Mouse (Mus musculus) heart, embryonic 11.5 days (tissue): Measurements from ENCODE around the gene Zfand6. TPM values are rescaled to one million over a fixed set of nuclear protein-coding genes. Genes with fewer than 3 reads are reported as not detected.

ENCODE experiments used
- ATAC-seq: fragments of 200-750 bp; cut with Nextera tagmentation; replicated peaks from 2 replicates; pipeline ENCODE4 v1.8.0; 2017; ENCODE audit warnings: moderate library complexity; ENCODE audit not compliant: insufficient number of reproducible peaks, low FRiP score, low TSS enrichment
- H3K27ac ChIP-seq: fragments of 300-500 bp; sonication (generic); 2 replicates; pipeline ENCODE4 v1.5.1; 2014; ENCODE audit warnings: mild to moderate bottlenecking, low read depth, low read length
- H3K27me3 ChIP-seq: fragments of 300-500 bp; sonication (generic); 2 replicates; pipeline ENCODE4 v1.6.1; 2014; ENCODE audit warnings: mild to moderate bottlenecking, low read length, mixed read lengths; ENCODE audit not compliant: control insufficient read depth, insufficient read depth
- H3K36me3 ChIP-seq: fragments of 300-500 bp; sonication (generic); 2 replicates; pipeline ENCODE4 v1.6.1; 2014; ENCODE audit warnings: mild to moderate bottlenecking, low read length, moderate library complexity, mixed read lengths; ENCODE audit not compliant: control insufficient read depth, insufficient read depth
- H3K4me1 ChIP-seq: fragments of 300-500 bp; sonication (generic); 2 replicates; pipeline ENCODE4 v1.6.1; 2014; ENCODE audit warnings: low read length; ENCODE audit not compliant: control insufficient read depth, insufficient read depth
- H3K4me2 ChIP-seq: fragments of 300-500 bp; sonication (generic); 2 replicates; pipeline ENCODE4 v1.6.1; 2014; ENCODE audit warnings: mild to moderate bottlenecking, moderate library complexity
- H3K4me3 ChIP-seq: fragments of 300-500 bp; sonication (generic); 2 replicates; pipeline ENCODE4 v1.5.1; 2014; ENCODE audit warnings: low read depth, low read length
- H3K9ac ChIP-seq: fragments of 300-500 bp; sonication (generic); 2 replicates; pipeline ENCODE4 v1.6.1; 2014; ENCODE audit warnings: mild to moderate bottlenecking, low read depth, low read length, moderate library complexity
- H3K9me3 ChIP-seq: fragments of 300-500 bp; sonication (generic); replicated peaks from 2 replicates; pipeline ENCODE4 v1.6.1; 2016; ENCODE audit warnings: low read length; ENCODE audit not compliant: control insufficient read depth
- WGBS: fragments of 180-500 bp; shearing (Covaris S2); extraction: QIAGEN DNeasy Blood & Tissue Kit; methylation state at CpG from one replicate; pipeline ENCODE4 v1.1.7; 2014; ENCODE audit not compliant: insufficient replicate concordance; 5-methylcytosine and 5-hydroxymethylcytosine counted together
- polyA plus RNA-seq: library from polyadenylated mRNA; unstranded; fragments of >200 nt; fragmentation: Nextera tagmentation; extraction: Ambion mirVana; gene quantifications from 2 replicates; pipeline ENCODE4 v1.2.1, GENCODE M21; 2014

Zfand6 gene
- 169 and 175 TPM in 2 replicates for polyA plus RNA-seq

DNA sequence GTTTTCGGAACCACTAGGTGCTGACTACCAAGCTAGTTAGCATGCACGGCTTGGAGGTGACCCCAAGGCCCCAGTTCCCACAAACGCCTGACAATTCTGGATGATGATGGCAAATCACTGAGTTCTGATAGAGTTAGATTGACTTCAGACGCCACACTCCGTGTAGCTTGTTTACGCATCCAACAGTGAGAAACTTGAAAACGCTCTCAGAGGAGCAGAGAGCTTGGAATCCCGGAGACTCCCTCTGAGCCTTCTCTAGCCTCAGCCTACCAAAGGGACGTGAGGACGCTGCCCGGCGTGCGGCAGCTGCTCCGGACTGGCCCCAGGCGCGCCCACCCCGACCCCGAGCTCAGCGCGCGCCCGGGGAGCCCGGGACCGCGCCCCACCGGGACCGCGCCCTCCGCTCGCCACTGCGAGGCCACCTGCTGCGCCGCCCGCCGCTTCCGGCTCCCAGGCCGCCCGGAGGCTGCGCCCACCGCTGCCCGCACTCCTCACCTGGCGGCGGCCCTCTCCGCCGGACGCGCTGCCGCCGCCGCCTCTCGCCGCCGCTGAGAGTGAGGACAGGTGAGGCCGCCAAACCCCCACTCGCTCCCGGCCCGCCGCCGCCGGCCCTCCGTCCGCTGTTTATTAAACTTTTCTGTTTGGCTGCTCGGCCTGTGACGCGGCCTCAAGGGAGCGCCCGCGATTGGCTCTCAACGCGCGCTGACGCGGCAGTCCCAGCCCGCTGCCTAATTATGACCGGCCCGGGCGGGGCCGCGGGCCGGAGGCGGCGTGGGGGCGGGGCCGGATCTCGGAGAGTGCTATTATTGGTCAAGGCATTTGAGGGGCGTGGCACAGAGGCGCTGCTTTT is at the start of gene Zfand6:
Zfand6 (minus strand) TSS at position 709 of the 850 bp plus-strand sequence.
- Histone ChIP-seq H3K27me3 (no peaks in the 10 kb centered on the region), H3K4me3 (peak within 1 kb of the TSS; percentile 80), H3K36me3 (no peaks in the 10 kb centered on the region), H3K4me2 (peak within 1 kb of the TSS; percentile 88), H3K27ac (peak within 1 kb of the TSS; percentile 93), H3K9ac (peak within 1 kb of the TSS; percentile 76), H3K4me1 (peaks cover 9% of the 10 kb centered on the region; the same call in 1 of the 2 replicates), H3K9me3 (no peaks in the 10 kb centered on the region)
- peak; percentile 100 for ATAC-seq
- WGBS: under 1% methylated on average over 75 of the region's 87 CpGs

DNA sequence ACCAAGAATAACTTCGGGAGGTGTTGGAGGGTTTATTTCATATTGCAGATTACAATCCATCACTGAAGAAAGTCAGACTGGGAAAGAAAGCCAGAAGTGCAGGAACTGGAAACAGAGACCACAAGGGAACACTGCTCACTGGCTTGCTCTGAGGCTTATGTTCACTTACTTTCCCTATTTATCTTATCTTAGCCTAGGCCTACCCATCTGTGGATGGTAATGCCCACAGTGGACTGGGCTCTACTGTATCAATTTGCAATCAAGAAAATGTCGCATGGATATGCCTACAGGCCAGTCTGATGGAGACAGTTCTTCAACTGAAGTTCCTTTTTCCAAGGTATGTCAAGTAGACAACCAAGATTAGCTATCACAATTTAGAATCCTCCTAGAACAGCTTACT is 47.0 kb upstream of the Zfand6 start:
- WGBS: 78% methylated on average over 2 of the region's 2 CpGs
- Histone ChIP-seq H3K4me3 (no peak overlapping the region), H3K27me3 (no peaks in the 10 kb centered on the region), H3K4me1 (no peaks in the 10 kb centered on the region), H3K27ac (no peak overlapping the region), H3K9ac (no peak overlapping the region), H3K36me3 (no peaks in the 10 kb centered on the region), H3K9me3 (no peaks in the 10 kb centered on the region), H3K4me2 (no peak overlapping the region)
- no peak for ATAC-seq

DNA sequence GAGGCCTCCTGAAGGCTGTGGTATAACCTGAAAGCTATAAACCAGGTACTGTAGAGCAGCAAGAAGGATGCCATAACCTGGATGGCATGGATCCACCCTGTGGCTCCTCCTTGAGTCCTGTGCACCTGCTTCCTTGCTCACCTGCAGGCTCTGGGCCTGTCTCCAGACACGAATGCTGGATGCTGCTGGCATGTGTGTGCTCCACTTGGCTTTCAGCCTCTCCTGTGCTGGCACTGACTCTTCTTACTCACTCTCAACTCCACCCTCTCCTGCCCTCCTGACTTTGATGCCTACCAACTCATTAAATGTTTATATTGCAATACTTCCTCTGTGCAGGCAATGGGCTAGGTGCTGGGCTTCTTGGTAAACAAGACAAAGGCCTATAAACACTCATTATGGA is 43.3 kb upstream of the Zfand6 start:
- no peak overlapping the region for H3K27ac ChIP-seq
- no peaks in the 10 kb centered on the region for H3K9me3 ChIP-seq
- H3K4me3 ChIP-seq: no peak overlapping the region
- no peak overlapping the region for H3K9ac ChIP-seq
- no peaks in the 10 kb centered on the region for H3K4me1 ChIP-seq
- H3K36me3 ChIP-seq: no peaks in the 10 kb centered on the region
- no peaks in the 10 kb centered on the region for H3K27me3 ChIP-seq
- H3K4me2 ChIP-seq: no peak overlapping the region
- no peak for ATAC-seq
- 65% methylated on average over 1 of the region's 1 CpGs for WGBS

DNA sequence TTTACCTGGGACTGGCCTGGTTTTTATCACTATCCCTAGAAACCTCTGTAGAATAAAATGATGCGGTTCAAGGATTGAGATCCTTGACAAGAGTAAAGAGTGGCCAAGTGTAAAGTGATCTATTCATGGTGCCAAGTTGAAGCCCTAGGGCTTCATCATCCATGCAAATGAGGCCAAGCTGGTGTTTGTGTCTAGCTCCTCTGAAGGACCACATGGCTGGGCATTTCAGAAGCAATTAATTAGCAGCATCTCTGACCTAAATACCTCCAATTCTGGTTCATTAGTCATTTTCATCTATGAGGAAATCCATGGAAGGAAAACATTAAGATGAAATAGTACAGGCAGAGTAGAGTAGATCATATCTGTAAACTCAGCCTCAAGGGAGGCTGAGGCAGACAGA is 42.3 kb upstream of the Zfand6 start:
- WGBS: 83% methylated on average over 1 of the region's 1 CpGs
- no peak overlapping the region for H3K4me3 ChIP-seq
- no peak overlapping the region for H3K9ac ChIP-seq
- no peak overlapping the region for H3K27ac ChIP-seq
- no peaks in the 10 kb centered on the region for H3K36me3 ChIP-seq
- H3K4me2 ChIP-seq: no peak overlapping the region
- no peaks in the 10 kb centered on the region for H3K9me3 ChIP-seq
- no peaks in the 10 kb centered on the region for H3K4me1 ChIP-seq
- no peaks in the 10 kb centered on the region for H3K27me3 ChIP-seq
- ATAC-seq: no peak

DNA sequence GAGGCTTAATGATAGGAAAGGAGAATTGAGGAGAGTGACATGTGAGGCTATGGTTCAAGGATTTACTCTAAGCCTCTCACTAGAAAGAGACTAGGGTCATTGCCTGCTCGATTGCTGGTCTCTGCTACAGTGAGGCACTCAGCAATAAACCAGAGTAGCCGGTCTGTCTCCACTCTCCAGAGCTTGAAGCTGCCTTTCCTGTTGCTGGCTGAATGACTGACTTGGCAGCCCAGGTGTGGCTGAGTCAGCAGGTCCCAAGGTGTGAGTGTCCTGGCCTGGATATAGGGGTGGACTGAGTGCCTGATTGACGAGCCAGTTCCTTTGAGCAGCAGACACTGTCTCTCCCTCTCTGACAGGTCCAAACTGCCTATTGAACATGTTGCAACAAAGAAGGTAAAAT is 41.3 kb upstream of the Zfand6 start:
- H3K4me3 ChIP-seq: no peak overlapping the region
- no peaks in the 10 kb centered on the region for H3K27me3 ChIP-seq
- ATAC-seq: no peak
- no peak overlapping the region for H3K4me2 ChIP-seq
- 70% methylated on average over 3 of the region's 3 CpGs for WGBS
- no peak overlapping the region for H3K9ac ChIP-seq
- H3K9me3 ChIP-seq: no peaks in the 10 kb centered on the region
- no peaks in the 10 kb centered on the region for H3K36me3 ChIP-seq
- H3K4me1 ChIP-seq: no peaks in the 10 kb centered on the region
- no peak overlapping the region for H3K27ac ChIP-seq

DNA sequence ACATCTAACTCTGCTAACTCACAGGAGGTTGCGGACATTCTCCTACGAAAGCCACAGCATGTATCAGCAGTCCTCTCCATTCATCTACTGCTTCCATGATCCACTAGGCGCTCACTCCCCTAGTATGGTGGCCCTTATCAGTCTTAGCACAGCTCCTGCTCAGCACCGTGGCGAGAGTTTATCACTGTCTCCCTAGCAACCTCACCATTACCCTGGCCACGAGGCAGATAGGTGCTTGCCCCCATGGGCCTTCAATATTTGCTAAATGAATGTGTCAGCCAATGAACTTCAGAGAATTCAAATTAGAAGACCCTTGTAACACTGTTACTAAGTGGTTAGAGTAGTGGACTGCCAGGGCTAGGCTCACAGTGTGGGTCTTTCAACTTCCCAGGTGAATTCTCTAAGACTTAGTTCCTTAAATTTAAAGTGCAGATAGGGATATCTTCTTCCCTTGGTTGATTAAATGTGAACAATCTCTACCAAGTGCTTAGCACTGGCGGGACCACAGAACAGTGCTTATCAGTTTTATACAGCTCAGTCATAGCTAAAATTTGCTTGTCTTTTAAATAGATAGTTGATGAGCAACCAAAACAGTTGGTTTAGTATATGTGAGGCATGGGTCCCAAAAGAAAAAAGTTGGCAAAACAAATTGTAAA is 33.2 kb upstream of the Zfand6 start:
- Histone ChIP-seq H3K9me3 (no peaks in the 10 kb centered on the region), H3K4me3 (no peak overlapping the region), H3K36me3 (no peaks in the 10 kb centered on the region), H3K4me2 (no peak overlapping the region), H3K27ac (peak overlapping the region; percentile 46; the same call in 1 of the 2 replicates), H3K27me3 (no peaks in the 10 kb centered on the region), H3K9ac (no peak overlapping the region), H3K4me1 (no peaks in the 10 kb centered on the region; the same call in 1 of the 2 replicates)
- ATAC-seq: peak; percentile 97
- 24% methylated on average over 7 of the region's 7 CpGs for WGBS

DNA sequence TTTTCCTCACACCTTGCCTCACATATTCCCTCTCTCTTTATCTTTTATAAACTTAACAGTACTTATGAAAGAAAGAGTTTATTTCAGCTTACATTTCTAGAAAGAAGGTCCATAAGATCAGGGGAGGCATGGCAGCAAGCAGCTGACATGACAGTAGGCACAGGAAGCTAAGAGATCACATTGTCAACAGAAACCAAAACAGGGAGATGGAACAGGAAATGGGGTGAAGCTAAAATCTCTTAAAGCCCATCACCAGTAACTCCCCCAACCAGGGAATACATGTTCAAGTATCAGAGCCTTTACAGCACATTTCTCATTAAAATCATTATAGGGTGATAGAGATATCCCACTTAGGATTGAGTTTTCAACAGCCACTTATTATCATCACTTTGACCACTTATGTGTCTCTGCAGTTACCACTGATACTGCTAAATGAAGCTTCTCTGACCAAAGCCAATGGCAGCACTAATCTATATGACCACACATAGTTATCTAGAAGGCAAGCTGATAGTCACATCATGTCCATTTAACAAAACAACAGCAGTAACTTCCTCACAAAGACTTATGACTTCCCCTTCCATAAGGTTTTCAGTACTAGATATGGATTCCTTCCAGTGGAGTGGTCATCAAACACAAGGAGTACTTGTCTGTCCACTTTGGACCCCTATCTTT is 20.7 kb upstream of the Zfand6 start:
- no peak for ATAC-seq
- H3K4me2 ChIP-seq: no peak overlapping the region
- H3K4me3 ChIP-seq: no peak overlapping the region
- H3K27me3 ChIP-seq: no peaks in the 10 kb centered on the region
- no peaks in the 10 kb centered on the region for H3K9me3 ChIP-seq
- no peaks in the 10 kb centered on the region for H3K36me3 ChIP-seq
- no peaks in the 10 kb centered on the region for H3K4me1 ChIP-seq
- no peak overlapping the region for H3K9ac ChIP-seq
- H3K27ac ChIP-seq: no peak overlapping the region

DNA sequence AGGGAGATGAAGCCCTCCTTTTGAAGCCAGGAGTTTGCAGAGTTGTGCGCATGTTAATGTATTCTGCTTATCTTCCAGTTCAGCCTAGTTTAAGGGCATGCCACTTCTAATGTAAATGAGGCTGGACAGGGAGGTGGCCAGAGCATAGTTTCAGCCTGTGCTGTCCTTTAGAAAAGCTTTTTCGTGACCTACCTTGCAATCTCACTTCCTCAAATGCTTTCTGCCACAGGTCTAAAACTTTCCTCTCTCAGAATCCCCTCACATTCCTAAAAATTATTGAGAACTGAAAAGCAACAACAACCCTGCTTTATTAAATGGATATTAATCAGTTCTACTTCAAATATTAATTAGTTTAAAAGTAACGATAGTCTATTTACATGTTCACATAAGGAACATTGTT is 17.1 kb upstream of the Zfand6 start:
- no peak overlapping the region for H3K4me2 ChIP-seq
- H3K4me3 ChIP-seq: no peak overlapping the region
- H3K9ac ChIP-seq: no peak overlapping the region
- no peak overlapping the region for H3K27ac ChIP-seq
- no peaks in the 10 kb centered on the region for H3K27me3 ChIP-seq
- ATAC-seq: no peak
- no peaks in the 10 kb centered on the region for H3K36me3 ChIP-seq
- no peaks in the 10 kb centered on the region for H3K4me1 ChIP-seq
- 73% methylated on average over 3 of the region's 3 CpGs for WGBS
- no peaks in the 10 kb centered on the region for H3K9me3 ChIP-seq
